Mouse (Mus musculus) C2C12 (cell line): ENCODE measurements at regions not wholly inside any gene's neighbourhood (a gene's known extent, or its start where the extent isn't known, plus 50 kb on each side); places are given as distances from the start of the nearest gene placed in this dataset.

Experiments used
- H3K27me3 ChIP-seq: one replicate; pipeline ENCODE4 v1.6.1; 2011; ENCODE audit not compliant: control insufficient read depth, insufficient read depth, insufficient read length
- H3K36me3 ChIP-seq: one replicate; pipeline ENCODE4 v1.6.1; 2011; ENCODE audit not compliant: control insufficient read depth, insufficient read depth
- H3K4me3 ChIP-seq: one replicate; pipeline ENCODE4 v1.5.1; 2011; ENCODE audit warnings: mild to moderate bottlenecking, control low read depth; ENCODE audit not compliant: poor library complexity, insufficient read depth, severe bottlenecking
- H3K79me2 ChIP-seq: one replicate; pipeline ENCODE4 v1.6.1; 2011; ENCODE audit not compliant: control insufficient read depth, insufficient read depth
- H3K79me3 ChIP-seq: one replicate; pipeline ENCODE4 v1.6.1; 2011; ENCODE audit warnings: low read depth, control low read depth
- H3ac ChIP-seq: one replicate; pipeline ENCODE3; 2011; ENCODE audit warnings: low read depth; ENCODE audit not compliant: control insufficient read depth, insufficient read length
- CEBPB ChIP-seq: IDR thresholded peaks from one replicate; pipeline ENCODE4 v1.6.1; 2011; ENCODE audit warnings: low read depth, mild to moderate bottlenecking, control low read depth, moderate library complexity
- CTCF ChIP-seq: IDR thresholded peaks from one replicate; pipeline ENCODE4 v1.5.1; 2011; ENCODE audit not compliant: control insufficient read depth, insufficient read depth, insufficient read length
- FOSL1 ChIP-seq: IDR thresholded peaks from one replicate; pipeline ENCODE4 v1.8.0; 2011; ENCODE audit warnings: mild to moderate bottlenecking, low read length; ENCODE audit not compliant: poor library complexity, insufficient read depth, severe bottlenecking
- MAX ChIP-seq: IDR thresholded peaks from one replicate; pipeline ENCODE4 v1.6.1; 2011; ENCODE audit warnings: mild to moderate bottlenecking, control low read depth
- MYOD1 ChIP-seq: IDR thresholded peaks from one replicate; pipeline ENCODE4 v1.6.1; 2011; ENCODE audit warnings: low read depth; ENCODE audit not compliant: control insufficient read depth, insufficient read length
- MYOG ChIP-seq: IDR thresholded peaks from one replicate; pipeline ENCODE4 v1.6.1; 2011; ENCODE audit not compliant: control insufficient read depth, insufficient read length; ENCODE audit errors: extremely low read depth
- USF1 ChIP-seq: IDR thresholded peaks from one replicate; pipeline ENCODE4 v1.6.1; 2011; ENCODE audit warnings: low read depth, mild to moderate bottlenecking, control low read depth, moderate library complexity

DNA sequence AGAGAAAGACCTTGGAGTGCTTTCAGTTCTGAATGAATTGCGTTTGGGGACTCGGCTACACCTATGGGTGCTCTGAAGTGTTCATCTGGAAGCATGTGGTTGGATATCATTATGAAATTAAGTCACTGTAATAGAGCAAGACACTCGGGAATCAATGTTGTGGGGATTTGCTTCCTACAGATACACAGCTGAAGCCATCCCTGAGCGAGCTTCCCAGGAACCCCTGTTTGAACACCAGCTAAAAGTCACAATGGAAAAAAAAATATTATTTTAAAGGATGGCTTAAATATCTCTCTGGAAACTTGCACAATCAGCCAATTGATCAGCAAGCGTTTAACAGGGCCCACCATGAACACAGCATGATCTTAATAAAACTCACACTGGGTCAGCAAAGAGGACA lies 293.0 kb upstream of the Ppargc1a start:
- Histone ChIP-seq H3K79me3 (no peaks in the 10 kb centered on the region), H3ac (no peak overlapping the region), H3K27me3 (no peaks in the 10 kb centered on the region), H3K36me3 (no peaks in the 10 kb centered on the region), H3K79me2 (no peaks in the 10 kb centered on the region), H3K4me3 (no peak overlapping the region)
- TF ChIP-seq MYOD1 (no peak), CTCF (no peak), FOSL1 (no peak), MAX (no peak), USF1 (no peak), MYOG (no peak), CEBPB (no peak)

DNA sequence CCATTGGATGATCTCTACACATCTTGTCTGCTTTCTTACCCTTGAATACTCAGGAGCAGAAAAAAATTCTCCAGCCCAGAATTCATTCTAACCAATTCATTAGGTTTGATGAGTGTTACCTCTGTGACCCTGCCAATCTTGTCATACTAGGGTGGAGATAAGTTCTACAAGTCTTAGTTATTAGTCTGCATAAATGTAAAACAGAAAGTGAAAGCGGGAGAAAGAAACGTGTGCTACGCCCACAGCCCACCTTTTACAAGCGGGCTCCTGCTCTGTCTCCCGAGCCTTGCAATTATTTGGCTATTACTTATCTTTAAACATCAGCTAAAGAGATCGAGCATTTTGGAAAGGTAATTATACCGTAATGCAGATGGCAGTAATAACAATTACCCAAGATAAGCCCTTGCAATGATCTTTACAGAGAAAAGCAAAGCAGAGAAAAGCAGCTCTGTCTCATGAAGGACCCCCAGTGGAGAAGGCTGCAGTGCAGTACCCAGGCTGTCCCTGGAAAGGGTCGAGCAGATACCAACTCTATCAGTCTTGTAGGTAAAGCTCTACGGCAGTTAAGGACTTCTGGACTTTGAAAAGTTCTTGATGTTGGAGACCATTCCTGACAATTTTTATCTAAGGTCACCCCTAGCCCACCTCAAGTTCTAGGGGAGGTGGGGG lies 286.1 kb upstream of the Ppargc1a start:
- Histone ChIP-seq H3K79me2 (no peaks in the 10 kb centered on the region), H3K4me3 (no peak overlapping the region), H3K79me3 (no peaks in the 10 kb centered on the region), H3K36me3 (no peaks in the 10 kb centered on the region), H3ac (no peak overlapping the region), H3K27me3 (no peaks in the 10 kb centered on the region)
- TF ChIP-seq MAX: no peak

GRCm38 (mm10) chr5:51850091-51850490 lies 282.6 kb upstream of the Ppargc1a start:
- Histone ChIP-seq H3K79me2 (no peaks in the 10 kb centered on the region), H3K4me3 (no peak overlapping the region), H3K79me3 (no peaks in the 10 kb centered on the region), H3K36me3 (no peaks in the 10 kb centered on the region), H3K27me3 (no peaks in the 10 kb centered on the region), H3ac (no peak overlapping the region)
- no peak for TF ChIP-seq CEBPB
- TF ChIP-seq USF1: no peak
- no peak for TF ChIP-seq FOSL1
- no peak for TF ChIP-seq MAX
- TF ChIP-seq CTCF: no peak
- TF ChIP-seq MYOG: no peak
- TF ChIP-seq MYOD1: no peak

GRCm38 (mm10) chr5:51849236-51849635 lies 281.7 kb upstream of the Ppargc1a start:
- Histone ChIP-seq H3ac (no peak overlapping the region), H3K79me3 (no peaks in the 10 kb centered on the region), H3K4me3 (no peak overlapping the region), H3K27me3 (no peaks in the 10 kb centered on the region), H3K79me2 (no peaks in the 10 kb centered on the region), H3K36me3 (no peaks in the 10 kb centered on the region)
- TF ChIP-seq CEBPB (no peak), MAX (no peak), FOSL1 (no peak), CTCF (no peak)

GRCm38 (mm10) chr5:51842189-51842588 lies 274.7 kb upstream of the Ppargc1a start:
- Histone ChIP-seq H3K27me3 (no peaks in the 10 kb centered on the region), H3K79me3 (no peaks in the 10 kb centered on the region), H3K36me3 (no peaks in the 10 kb centered on the region), H3K79me2 (no peaks in the 10 kb centered on the region), H3K4me3 (no peak overlapping the region), H3ac (no peak overlapping the region)
- TF ChIP-seq FOSL1 (no peak), CEBPB (no peak), MYOG (no peak), MYOD1 (no peak), CTCF (no peak), USF1 (no peak), MAX (no peak)

DNA sequence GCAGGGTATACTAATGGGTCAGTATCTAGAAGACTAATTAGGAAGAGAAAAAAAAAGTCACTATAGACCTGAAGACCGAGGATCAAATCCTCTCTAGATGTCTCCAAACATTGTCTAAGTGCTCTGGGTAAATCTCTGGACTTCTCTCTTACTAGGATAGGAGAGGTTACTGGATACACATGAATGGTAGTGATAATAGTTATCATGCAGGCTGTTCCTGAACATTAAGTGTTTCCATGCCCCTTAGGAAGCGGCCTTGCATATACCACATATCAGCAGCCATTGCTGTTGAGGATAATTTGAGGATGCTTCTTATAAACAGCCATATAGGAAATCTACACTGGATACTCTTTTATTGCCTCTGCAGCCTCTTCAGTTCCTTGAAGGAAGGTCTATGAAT lies 274.2 kb upstream of the Ppargc1a start:
- Histone ChIP-seq H3K27me3 (no peaks in the 10 kb centered on the region), H3K79me2 (no peaks in the 10 kb centered on the region), H3K4me3 (no peak overlapping the region), H3K36me3 (no peaks in the 10 kb centered on the region), H3ac (no peak overlapping the region), H3K79me3 (no peaks in the 10 kb centered on the region)
- TF ChIP-seq CTCF (no peak), USF1 (no peak), MYOD1 (no peak), MYOG (no peak), MAX (no peak), CEBPB (no peak), FOSL1 (no peak)
